Mouse (Mus musculus): ENCODE data around the gene Tapt1. TPM values are rescaled to one million over a fixed set of nuclear protein-coding genes. Genes with fewer than 3 reads are reported as not detected.

Tapt1 gene
- polyA plus RNA-seq, 1 experiment from 2014 or later: 33.5 TPM

- Histone ChIP-seq H3K9ac (no peak overlapping the region), H3K9me3 (replicated peaks) (no peaks in the 10 kb centered on the region), H3K27ac (replicated peaks) (no peak overlapping the region), H3K4me2 (replicated peaks) (no peak overlapping the region), H3K4me3 (replicated peaks) (no peak overlapping the region), H3K36me3 (no peaks in the 10 kb centered on the region), H3K27me3 (no peaks in the 10 kb centered on the region), H3K4me1 (peaks cover 7% of the 10 kb centered on the region; the same call in 1 of the 2 replicates)
- 40% methylated on average over 5 of the region's 5 CpGs for WGBS
- ATAC-seq (ENCODE audit: insufficient number of reproducible peaks, low FRiP score, low TSS enrichment, low read depth): no peak
These were observed 8.8 kb downstream of the Tapt1 start for GRCm38 (mm10) chr5:44217685-44218041.

- 44% methylated on average over 8 of the region's 8 CpGs for WGBS
- H3K9me3 ChIP-seq (replicated peaks): no peaks in the 10 kb centered on the region
- no peak overlapping the region for H3K4me2 ChIP-seq (replicated peaks)
- ATAC-seq (ENCODE audit: insufficient number of reproducible peaks, low FRiP score, low TSS enrichment, low read depth): no peak
- H3K9ac ChIP-seq: no peak overlapping the region
- no peak overlapping the region for H3K27ac ChIP-seq (replicated peaks)
- no peaks in the 10 kb centered on the region for H3K27me3 ChIP-seq
- no peak overlapping the region for H3K4me3 ChIP-seq (replicated peaks)
- no peaks in the 10 kb centered on the region for H3K36me3 ChIP-seq
- peaks cover 7% of the 10 kb centered on the region; the same call in 1 of the 2 replicates for H3K4me1 ChIP-seq
These were observed 9.3 kb downstream of the Tapt1 start for GRCm38 (mm10) chr5:44217041-44217684.

GRCm38 (mm10) chr5:44215118-44215517 is 11.3 kb downstream of the Tapt1 start:
- Histone ChIP-seq H3K27me3 (no peaks in the 10 kb centered on the region), H3K27ac (replicated peaks) (no peak overlapping the region), H3K4me2 (replicated peaks) (no peak overlapping the region), H3K4me3 (replicated peaks) (no peak overlapping the region), H3K9me3 (replicated peaks) (no peaks in the 10 kb centered on the region), H3K36me3 (peaks cover 8% of the 10 kb centered on the region; the same call in 1 of the 2 replicates), H3K9ac (no peak overlapping the region), H3K4me1 (peaks cover 7% of the 10 kb centered on the region; the same call in 1 of the 2 replicates)
- no peak for ATAC-seq (ENCODE audit: insufficient number of reproducible peaks, low FRiP score, low TSS enrichment, low read depth)

GRCm38 (mm10) chr5:44214025-44214424 is 12.4 kb downstream of the Tapt1 start:
- H3K27ac ChIP-seq (replicated peaks): no peak overlapping the region
- no peak overlapping the region for H3K4me2 ChIP-seq (replicated peaks)
- H3K9me3 ChIP-seq (replicated peaks): no peaks in the 10 kb centered on the region
- H3K36me3 ChIP-seq: peaks cover 8% of the 10 kb centered on the region; the same call in 1 of the 2 replicates
- no peak overlapping the region for H3K4me3 ChIP-seq (replicated peaks)
- WGBS: 85% methylated on average over 2 of the region's 2 CpGs
- H3K4me1 ChIP-seq: peaks cover 7% of the 10 kb centered on the region; the same call in 1 of the 2 replicates
- H3K27me3 ChIP-seq: no peaks in the 10 kb centered on the region
- no peak for ATAC-seq (ENCODE audit: insufficient number of reproducible peaks, low FRiP score, low TSS enrichment, low read depth)
- no peak overlapping the region for H3K9ac ChIP-seq

GRCm38 (mm10) chr5:44213391-44213790 is 13.0 kb downstream of the Tapt1 start:
- ATAC-seq (ENCODE audit: insufficient number of reproducible peaks, low FRiP score, low TSS enrichment, low read depth): no peak
- Histone ChIP-seq H3K4me2 (replicated peaks) (no peak overlapping the region), H3K36me3 (peaks cover 8% of the 10 kb centered on the region; the same call in 1 of the 2 replicates), H3K27ac (replicated peaks) (no peak overlapping the region), H3K4me3 (replicated peaks) (no peak overlapping the region), H3K4me1 (peaks cover 7% of the 10 kb centered on the region; the same call in 1 of the 2 replicates), H3K9ac (no peak overlapping the region), H3K9me3 (replicated peaks) (no peaks in the 10 kb centered on the region), H3K27me3 (no peaks in the 10 kb centered on the region)
- 92% methylated on average over 5 of the region's 5 CpGs for WGBS

DNA sequence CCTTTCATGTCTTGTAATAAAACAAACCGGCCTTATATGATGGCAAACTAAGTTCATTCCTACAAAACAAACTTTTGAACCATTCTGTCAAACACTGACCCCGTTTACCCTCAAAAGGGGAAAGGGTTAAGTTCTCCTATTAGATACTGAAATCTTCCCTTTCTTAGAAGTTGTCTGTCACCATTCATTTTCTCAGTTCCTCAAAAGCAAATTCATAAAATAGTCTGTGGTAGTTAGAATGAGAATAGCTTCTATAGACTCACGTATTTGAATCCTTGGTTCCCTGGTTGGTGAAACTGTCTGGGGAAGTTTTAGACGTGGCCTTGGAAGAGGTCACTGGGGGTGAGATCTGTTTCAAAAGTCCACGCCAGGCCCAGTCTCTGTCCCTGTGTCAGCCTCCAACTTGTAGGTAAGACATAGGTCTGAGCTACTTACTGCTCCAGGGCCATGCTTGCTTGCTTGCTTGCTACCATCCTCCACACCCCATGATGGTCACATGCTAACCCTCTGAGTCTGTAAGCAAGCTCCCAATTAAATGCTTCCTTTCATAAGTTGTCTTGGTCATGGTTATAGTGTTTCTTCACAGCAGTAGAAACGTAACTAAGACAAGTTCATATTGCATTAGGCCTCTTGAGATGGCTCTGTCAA is 14.5 kb downstream of the Tapt1 start:
- peaks cover 11% of the 10 kb centered on the region; the same call in 1 of the 2 replicates for H3K36me3 ChIP-seq
- WGBS: 87% methylated on average over 6 of the region's 6 CpGs
- no peak overlapping the region for H3K9ac ChIP-seq
- H3K4me3 ChIP-seq (replicated peaks): no peak overlapping the region
- no peak for ATAC-seq (ENCODE audit: insufficient number of reproducible peaks, low FRiP score, low TSS enrichment, low read depth)
- no peak overlapping the region for H3K27ac ChIP-seq (replicated peaks)
- no peaks in the 10 kb centered on the region for H3K27me3 ChIP-seq
- H3K9me3 ChIP-seq (replicated peaks): no peaks in the 10 kb centered on the region
- H3K4me1 ChIP-seq: no peaks in the 10 kb centered on the region
- no peak overlapping the region for H3K4me2 ChIP-seq (replicated peaks)

- no peak for ATAC-seq (ENCODE audit: insufficient number of reproducible peaks, low FRiP score, low TSS enrichment, low read depth)
- H3K9ac ChIP-seq: no peak overlapping the region
- no peaks in the 10 kb centered on the region for H3K4me1 ChIP-seq
- WGBS: 91% methylated on average over 4 of the region's 4 CpGs
- peaks cover 13% of the 10 kb centered on the region; the same call in 1 of the 2 replicates for H3K36me3 ChIP-seq
- no peaks in the 10 kb centered on the region for H3K27me3 ChIP-seq
- no peaks in the 10 kb centered on the region for H3K9me3 ChIP-seq (replicated peaks)
- H3K4me3 ChIP-seq (replicated peaks): no peak overlapping the region
- H3K27ac ChIP-seq (replicated peaks): no peak overlapping the region
- no peak overlapping the region for H3K4me2 ChIP-seq (replicated peaks)
These were observed 19.1 kb downstream of the Tapt1 start for GRCm38 (mm10) chr5:44207286-44207685.

GRCm38 (mm10) chr5:44206651-44207050 is 19.8 kb downstream of the Tapt1 start:
- Histone ChIP-seq H3K4me3 (replicated peaks) (no peak overlapping the region), H3K27ac (replicated peaks) (no peak overlapping the region), H3K4me2 (replicated peaks) (no peak overlapping the region), H3K36me3 (peaks cover 13% of the 10 kb centered on the region; the same call in 1 of the 2 replicates), H3K27me3 (no peaks in the 10 kb centered on the region), H3K9me3 (replicated peaks) (no peaks in the 10 kb centered on the region), H3K4me1 (no peaks in the 10 kb centered on the region), H3K9ac (no peak overlapping the region)
- ATAC-seq (ENCODE audit: insufficient number of reproducible peaks, low FRiP score, low TSS enrichment, low read depth): no peak
- WGBS: 82% methylated on average over 5 of the region's 5 CpGs

- WGBS: 62% methylated on average over 1 of the region's 1 CpGs
- ATAC-seq (ENCODE audit: insufficient number of reproducible peaks, low FRiP score, low TSS enrichment, low read depth): no peak
- Histone ChIP-seq H3K36me3 (peaks cover 5% of the 10 kb centered on the region; the same call in 1 of the 2 replicates), H3K27me3 (no peaks in the 10 kb centered on the region), H3K27ac (replicated peaks) (no peak overlapping the region), H3K4me1 (no peaks in the 10 kb centered on the region), H3K9ac (no peak overlapping the region), H3K4me2 (replicated peaks) (no peak overlapping the region), H3K4me3 (replicated peaks) (no peak overlapping the region), H3K9me3 (replicated peaks) (no peaks in the 10 kb centered on the region)
These were observed 23.0 kb downstream of the Tapt1 start for GRCm38 (mm10) chr5:44203410-44203809.

DNA sequence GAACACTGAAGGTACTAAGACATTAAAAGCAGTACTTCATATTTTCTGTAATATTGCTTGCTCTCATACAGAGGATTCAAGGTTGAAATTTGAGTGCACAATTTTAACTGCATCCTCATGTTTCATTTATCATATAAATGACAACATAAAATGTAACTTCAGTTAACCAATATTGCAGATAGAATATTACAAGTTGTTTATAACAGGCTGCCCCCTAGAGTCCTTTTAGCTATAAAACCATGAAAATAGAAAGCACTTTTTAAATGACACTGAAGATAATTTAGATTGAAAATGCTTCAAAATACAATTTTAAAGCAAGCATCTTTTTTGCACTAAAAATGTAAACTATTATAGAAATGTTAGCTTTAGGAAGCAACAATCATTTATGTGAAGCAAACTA is 24.8 kb downstream of the Tapt1 start:
- Histone ChIP-seq H3K36me3 (0 out of 2 replicates have a peak, but pooled peaks cover 3% of the 10 kb centered on the region), H3K27ac (replicated peaks) (no peak overlapping the region), H3K4me3 (replicated peaks) (no peak overlapping the region), H3K9ac (no peak overlapping the region), H3K4me2 (replicated peaks) (no peak overlapping the region), H3K27me3 (no peaks in the 10 kb centered on the region), H3K9me3 (replicated peaks) (no peaks in the 10 kb centered on the region), H3K4me1 (no peaks in the 10 kb centered on the region)
- no peak for ATAC-seq (ENCODE audit: insufficient number of reproducible peaks, low FRiP score, low TSS enrichment, low read depth)

DNA sequence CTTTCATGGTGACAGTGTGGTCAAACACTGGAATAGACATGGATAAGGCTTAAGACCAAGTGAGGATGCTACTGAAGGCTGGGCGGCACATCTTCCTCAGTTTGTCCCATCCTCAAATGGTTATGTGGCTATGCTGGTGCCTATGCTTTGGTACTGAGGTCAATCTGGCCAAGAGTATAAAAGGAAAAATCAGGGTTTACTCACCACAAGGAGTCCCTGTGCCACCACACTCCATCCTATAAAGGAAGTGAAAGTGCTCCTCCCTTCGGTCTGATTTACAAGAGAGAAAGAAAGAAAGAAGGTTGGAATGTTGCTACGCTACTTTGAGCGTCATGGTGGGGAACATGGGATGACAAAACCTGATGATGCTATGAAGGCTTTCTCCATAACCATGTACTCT is 27.3 kb downstream of the Tapt1 start:
- H3K36me3 ChIP-seq: peaks cover 4% of the 10 kb centered on the region
- H3K4me2 ChIP-seq (replicated peaks): no peak overlapping the region
- H3K27me3 ChIP-seq: no peaks in the 10 kb centered on the region
- 91% methylated on average over 4 of the region's 4 CpGs for WGBS
- no peak for ATAC-seq (ENCODE audit: insufficient number of reproducible peaks, low FRiP score, low TSS enrichment, low read depth)
- no peak overlapping the region for H3K9ac ChIP-seq
- H3K27ac ChIP-seq (replicated peaks): no peak overlapping the region
- no peaks in the 10 kb centered on the region for H3K4me1 ChIP-seq
- H3K9me3 ChIP-seq (replicated peaks): no peaks in the 10 kb centered on the region
- H3K4me3 ChIP-seq (replicated peaks): no peak overlapping the region

GRCm38 (mm10) chr5:44198471-44198870 is 28.0 kb downstream of the Tapt1 start:
- Histone ChIP-seq H3K9ac (no peak overlapping the region), H3K4me3 (replicated peaks) (no peak overlapping the region), H3K36me3 (peaks cover 9% of the 10 kb centered on the region), H3K4me2 (replicated peaks) (no peak overlapping the region), H3K4me1 (no peaks in the 10 kb centered on the region), H3K9me3 (replicated peaks) (no peaks in the 10 kb centered on the region), H3K27ac (replicated peaks) (no peak overlapping the region), H3K27me3 (no peaks in the 10 kb centered on the region)
- 89% methylated on average over 4 of the region's 4 CpGs for WGBS
- ATAC-seq (ENCODE audit: insufficient number of reproducible peaks, low FRiP score, low TSS enrichment, low read depth): no peak
